Mouse (Mus musculus) stomach, postnatal 0 days (tissue): ENCODE data around the gene Ppp1r18.

ENCODE experiments used
- CTCF ChIP-seq: IDR thresholded peaks from 2 replicates; pipeline ENCODE4 v1.5.1; 2016; ENCODE audit warnings: antibody characterized with exemption, low read depth, mild to moderate bottlenecking, moderate library complexity
- EP300 ChIP-seq: optimal IDR thresholded peaks from 2 replicates; pipeline ENCODE3; 2016; ENCODE audit warnings: antibody characterized with exemption

DNA sequence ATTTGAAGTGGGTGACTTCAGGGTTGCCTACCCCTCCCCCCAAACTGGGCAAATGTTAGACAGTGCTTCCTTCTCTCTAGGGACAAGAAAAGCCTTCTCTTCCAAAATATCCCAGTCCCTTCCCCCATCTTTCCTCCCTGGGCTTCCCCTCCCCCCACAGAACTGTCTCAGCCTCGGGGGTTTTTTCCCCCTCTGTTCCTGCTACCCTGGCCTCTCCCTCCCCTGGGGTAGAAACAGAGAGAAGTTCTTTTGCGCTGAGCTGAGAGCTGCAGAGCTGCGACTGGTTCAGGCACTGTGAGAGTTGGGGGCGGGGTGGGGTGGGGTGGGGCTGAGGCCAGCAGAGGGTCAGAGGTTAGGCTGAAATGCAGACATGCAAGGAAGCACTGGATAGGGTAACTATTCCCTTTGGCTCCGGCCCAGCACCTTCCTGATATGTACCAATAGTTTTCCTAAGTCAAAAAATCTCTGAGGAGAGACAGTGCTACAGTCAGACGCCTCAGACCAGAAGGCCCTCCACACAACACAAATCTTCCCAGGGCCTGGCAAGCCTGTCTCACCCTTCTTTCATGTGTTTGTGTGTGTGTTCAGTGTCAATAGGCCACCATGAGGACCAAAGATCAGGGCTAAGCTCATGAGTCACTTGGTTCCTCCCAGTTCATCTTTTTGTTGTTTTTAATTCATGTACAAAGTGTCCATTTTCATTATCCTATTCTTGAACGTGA is 4.1 kb downstream of the Ppp1r18 start:
- TF ChIP-seq CTCF (no peak), EP300 (no peak)
